Mouse (Mus musculus) frontal cortex, postnatal 10 days (tissue): Measurements from ENCODE around the gene Lrp1.

ENCODE experiments used
- DNase-seq, 2 experiments: peaks; one replicate each; pipeline ENCODE4 v3.0.0; 2022; ENCODE audit warnings: low spot score in 2 of 2, mixed read lengths in 1 of 2

Gene Lrp1

GRCm38 (mm10) chr10:127592850-127593249 lies 28.1 kb downstream of the Lrp1 start:
- DNase-seq: no peak

- no peak for DNase-seq
Observed at GRCm38 (mm10) chr10:127592423-127592822, 28.5 kb downstream of the Lrp1 start.

- DNase-seq: no peak
Observed at GRCm38 (mm10) chr10:127591514-127591913, 29.4 kb downstream of the Lrp1 start.

GRCm38 (mm10) chr10:127590831-127591451 lies 30.0 kb downstream of the Lrp1 start:
- no peak for DNase-seq

- DNase-seq: no peak
Observed at GRCm38 (mm10) chr10:127590256-127590655, 30.7 kb downstream of the Lrp1 start.

DNA sequence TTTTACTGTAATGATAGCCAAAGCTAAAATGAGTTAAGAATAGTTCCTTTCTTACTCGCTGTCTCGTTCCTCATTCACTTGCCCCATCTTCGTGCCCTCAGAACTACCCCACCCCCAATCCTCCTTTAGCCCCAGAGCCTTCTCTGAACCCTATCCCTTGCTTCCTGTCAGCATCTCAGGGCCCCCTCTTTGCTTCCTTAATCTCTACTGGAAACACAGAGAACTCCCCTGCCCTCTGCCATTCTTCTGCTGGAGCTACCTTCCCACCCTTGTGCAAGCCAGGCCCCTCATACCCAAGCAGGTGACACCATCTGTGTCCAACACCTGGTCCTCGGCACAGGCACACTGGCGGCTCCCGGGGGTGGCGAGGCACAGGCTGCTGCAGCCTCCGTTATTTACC lies 33.2 kb downstream of the Lrp1 start:
- DNase-seq: no peak

DNA sequence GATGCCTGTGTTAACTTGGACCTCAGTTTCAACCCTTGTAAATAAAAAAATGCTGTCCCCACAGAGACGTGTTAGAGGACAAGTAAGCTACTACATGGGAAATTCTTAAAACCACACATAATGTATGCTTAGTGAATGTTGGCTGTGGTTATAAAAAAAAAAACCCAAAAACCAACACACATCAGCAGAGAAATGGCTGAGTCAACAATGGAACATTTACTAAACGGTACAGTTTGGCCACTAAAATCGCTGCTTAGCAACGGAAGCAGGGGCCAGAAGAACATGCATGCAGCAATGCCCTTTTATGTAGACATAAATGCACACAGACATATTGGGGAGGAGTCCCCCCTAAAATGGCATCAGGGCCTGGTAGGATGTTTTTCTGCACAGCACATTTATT lies 34.7 kb downstream of the Lrp1 start:
- no peak for DNase-seq

DNA sequence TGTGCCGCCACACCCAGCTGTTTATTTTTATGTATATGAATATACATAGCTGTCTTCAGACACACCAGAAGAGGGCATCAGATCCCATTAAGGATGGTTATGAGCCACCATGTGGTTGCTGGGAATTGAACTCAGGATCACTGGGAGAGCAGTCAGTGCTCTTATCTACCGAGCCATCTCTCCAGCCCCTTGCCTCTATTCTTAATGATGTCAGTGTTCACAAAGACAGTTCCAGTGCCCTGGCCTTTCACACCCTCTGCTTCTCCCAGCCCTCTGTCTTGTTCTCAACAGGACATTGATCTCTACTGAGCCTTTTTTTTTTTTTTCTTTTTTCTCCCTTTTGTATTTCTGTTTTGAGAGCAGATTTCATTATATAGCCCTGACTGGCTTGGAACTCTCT lies 35.4 kb downstream of the Lrp1 start:
- no peak for DNase-seq

DNA sequence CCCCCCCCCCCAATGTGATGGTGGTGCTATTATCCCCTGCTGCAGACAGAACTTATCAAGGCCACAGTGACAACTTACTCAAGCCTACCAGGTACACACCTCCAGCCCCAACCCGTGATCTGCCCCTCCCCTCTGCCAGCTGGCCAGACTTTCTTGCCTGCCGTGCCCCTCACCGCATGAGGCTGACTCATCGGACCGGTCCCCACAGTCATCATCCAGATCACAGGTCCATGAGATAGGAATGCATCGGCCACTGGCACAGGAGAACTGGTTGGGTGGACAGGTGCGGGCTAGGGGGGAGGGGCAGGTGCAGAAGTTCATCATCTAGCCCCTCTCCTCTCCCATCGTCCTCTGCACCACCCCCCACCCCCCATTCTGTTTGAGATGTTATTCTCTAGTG lies 37.3 kb downstream of the Lrp1 start:
- DNase-seq: no peak

GRCm38 (mm10) chr10:127581291-127581690 lies 39.7 kb downstream of the Lrp1 start:
- DNase-seq: no peak

DNA sequence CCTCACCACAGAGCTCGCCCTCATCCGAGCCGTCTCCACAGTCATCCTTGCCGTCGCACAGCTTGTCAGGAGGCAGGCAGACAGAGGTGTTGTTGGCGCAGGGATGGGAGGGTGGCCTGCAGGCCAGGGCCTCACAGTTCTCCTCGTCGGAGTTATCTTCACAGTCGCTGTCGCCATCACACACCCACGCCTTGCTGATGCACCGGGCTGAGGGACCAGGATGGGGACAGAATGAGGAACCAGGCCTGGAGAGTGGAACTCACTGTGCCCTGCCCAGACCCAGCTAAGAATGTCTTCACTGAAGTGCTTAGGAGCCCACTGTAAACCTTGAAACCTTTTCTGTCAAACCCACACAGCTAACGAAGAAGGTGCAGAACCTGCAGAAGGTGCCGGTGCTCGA lies 43.0 kb downstream of the Lrp1 start:
- DNase-seq: no peak

DNA sequence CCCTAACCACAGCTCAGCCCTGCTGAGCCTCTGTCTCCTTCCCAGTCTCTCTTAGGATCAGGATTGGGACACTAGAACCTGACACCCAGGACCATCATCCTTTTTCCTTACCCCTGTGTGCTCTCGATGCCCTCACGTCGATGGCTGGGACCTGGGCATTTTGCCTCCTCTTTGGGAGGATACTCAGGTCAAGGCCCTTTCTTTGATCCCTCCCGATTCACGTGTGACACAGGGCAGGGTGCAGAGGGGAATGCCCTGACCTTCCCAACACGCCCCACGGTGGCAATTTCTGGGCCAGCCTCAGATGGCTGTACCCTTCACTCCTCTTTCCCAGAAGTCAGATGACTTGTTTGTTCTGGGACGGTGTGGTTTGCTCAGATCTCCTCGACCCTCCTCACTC lies 43.8 kb downstream of the Lrp1 start:
- no peak for DNase-seq

- peak in 1 of 2 experiments; percentile 50 for DNase-seq
Observed at GRCm38 (mm10) chr10:127576381-127576961, 44.5 kb downstream of the Lrp1 start.

DNA sequence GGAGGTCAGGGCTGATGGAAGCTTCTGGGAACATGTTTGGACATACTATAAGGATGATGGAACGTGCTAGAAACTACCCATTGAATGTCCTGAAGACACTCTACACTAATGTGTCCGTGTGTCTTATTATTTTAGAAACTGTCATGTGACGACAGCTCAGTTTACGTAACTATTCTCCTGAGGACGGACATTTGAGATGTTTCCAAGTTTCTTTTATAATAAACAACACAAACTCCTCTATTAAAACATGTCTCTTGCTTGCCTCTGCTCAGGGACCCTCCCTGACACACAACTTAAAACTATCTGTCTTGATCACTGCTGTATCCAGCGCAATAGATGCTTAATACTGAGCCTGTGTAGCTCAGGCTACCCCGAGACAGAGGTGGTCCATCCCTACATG lies 45.2 kb downstream of the Lrp1 start:
- DNase-seq: no peak

- DNase-seq: no peak
Observed at GRCm38 (mm10) chr10:127572281-127572680, 48.7 kb downstream of the Lrp1 start.

- no peak for DNase-seq
Observed at GRCm38 (mm10) chr10:127570937-127571641, 49.9 kb downstream of the Lrp1 start.

DNA sequence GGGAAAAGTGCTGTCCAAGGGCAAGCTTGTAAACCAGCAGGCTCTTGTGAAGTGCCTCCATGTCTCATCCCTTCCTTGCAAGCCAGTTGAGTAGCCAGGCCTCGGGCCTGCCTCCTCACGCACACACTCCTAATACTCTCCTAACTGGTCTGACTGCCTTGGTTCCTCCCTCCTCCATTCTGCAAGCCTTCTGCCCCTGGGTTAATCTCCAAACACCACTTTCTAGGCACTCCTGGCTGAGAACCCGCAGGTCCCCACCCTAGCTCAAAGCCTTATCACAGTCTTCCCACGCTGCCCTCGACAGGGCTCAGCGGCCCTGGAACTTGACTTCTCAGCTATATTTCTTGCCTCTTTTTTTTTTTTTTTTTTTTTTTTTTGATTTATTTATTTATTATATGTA lies 50.6 kb downstream of the Lrp1 start:
- no peak for DNase-seq

DNA sequence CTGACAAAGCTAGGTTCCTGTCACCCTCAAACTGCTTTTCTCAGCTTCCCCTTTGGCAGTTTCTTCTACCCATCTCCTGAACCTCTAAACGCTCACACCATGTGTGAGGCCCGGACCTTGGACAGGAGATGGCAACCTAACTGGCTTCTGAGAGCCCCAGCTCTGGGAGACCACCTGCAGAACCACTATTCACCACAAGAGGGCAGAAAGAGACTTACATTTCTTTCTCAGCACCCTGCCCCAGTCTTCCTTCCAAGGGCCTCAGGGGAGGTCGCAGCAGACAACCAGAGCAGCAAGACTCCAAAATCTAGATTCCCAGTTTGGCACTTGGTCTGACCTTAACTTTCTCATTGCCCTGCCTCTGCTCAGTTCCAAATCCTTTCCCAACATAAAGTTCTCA lies 51.5 kb downstream of the Lrp1 start:
- peak in 1 of 2 experiments; percentile 72 for DNase-seq

- no peak for DNase-seq
Observed at GRCm38 (mm10) chr10:127566553-127567326, 54.2 kb downstream of the Lrp1 start.

DNA sequence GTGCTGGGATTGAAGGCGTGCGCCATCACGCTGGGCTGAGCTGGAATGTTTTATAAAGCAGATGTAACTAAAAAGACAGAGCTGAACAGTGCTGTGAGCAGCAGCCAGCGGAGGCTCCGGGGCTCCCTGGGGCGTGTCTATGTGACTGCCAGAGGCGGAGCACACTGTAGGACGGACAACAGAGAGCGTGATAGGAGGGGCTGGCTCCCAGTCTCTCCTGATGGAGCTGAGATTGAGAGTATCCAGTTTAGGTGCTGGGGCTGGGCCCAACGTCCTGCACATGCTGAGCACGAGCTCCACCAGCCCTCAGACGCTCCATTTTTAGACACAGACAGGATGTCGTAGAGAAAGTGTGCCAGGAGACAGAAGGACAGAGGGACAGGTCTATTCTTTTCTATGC lies 56.6 kb downstream of the Lrp1 start:
- no peak for DNase-seq

DNA sequence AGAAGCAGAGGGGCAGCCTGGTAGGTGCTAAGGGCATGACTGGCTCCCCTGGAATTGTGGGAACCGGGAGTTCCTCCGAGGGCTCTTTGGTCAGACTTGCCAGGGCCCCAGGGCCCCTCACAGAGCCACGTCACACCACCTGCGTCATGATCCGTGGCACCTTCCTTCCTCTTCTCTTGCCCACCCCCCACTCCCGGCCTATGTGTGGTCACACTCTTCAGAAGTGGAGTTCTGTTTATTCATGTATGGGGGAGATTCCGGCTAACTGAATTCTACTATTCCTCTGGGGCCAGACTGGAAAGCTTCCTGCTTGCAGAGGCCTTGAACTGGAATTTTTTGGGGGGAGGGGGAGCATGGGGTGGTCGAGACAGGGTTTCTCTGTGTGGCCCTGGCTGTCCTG lies 57.1 kb downstream of the Lrp1 start:
- no peak for DNase-seq

- DNase-seq: no peak
Observed at GRCm38 (mm10) chr10:127561145-127561544, 59.8 kb downstream of the Lrp1 start.

DNA sequence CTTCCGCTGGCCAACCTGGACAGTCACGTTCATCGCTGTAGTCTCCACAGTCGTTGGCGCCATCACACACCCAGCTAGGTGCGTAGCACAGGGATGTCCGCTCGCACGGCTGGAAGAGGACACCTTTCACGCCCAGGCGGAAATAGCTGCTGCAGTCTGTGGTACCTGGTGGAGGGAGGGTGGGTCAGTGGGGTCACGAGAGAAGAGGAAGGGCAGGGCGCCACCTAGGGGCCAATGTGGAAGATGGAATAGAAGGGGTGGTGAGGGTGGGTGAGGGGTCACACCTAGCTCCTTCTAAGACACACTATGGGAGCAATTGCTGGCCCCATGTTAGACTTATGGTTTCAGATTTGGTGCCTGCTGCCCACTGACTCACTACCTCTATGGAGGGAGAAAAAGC lies 63.6 kb downstream of the Lrp1 start:
- DNase-seq: no peak
